Mouse (Mus musculus): ENCODE results near the gene Nfs1. TPM values are rescaled to one million over a fixed set of nuclear protein-coding genes. Genes with fewer than 3 reads are reported as not detected.
A peak's percentile ranks its signal among the peaks of the same experiment; 100 is the strongest.

Nfs1 gene
- polyA plus RNA-seq, 1 experiment, result 112 TPM

- Histone ChIP-seq H3K27ac (ENCODE audit: insufficient read depth, low read depth, low read length) (no peak overlapping the region), H3K4me1 (ENCODE audit: control insufficient read depth, insufficient read depth, low read length) (peaks cover 6% of the 10 kb centered on the region; the same call in 1 of the 2 replicates), H3K4me3 (ENCODE audit: insufficient read depth, low read depth, low read length) (no peak overlapping the region), H3K36me3 (ENCODE audit: control insufficient read depth, insufficient read depth, low read length) (no peaks in the 10 kb centered on the region; the same call in none of the 2 replicates), H3K27me3 (replicated peaks; ENCODE audit: control insufficient read depth, insufficient read depth, low read length) (no peaks in the 10 kb centered on the region)
- DNase-seq, result no peak
- WGBS, result 81% methylated on average over 7 of the region's 7 CpGs
- TF ChIP-seq CTCF (conservative IDR thresholded peaks at IDR 0.05; ENCODE audit: insufficient read depth, insufficient read length, low read depth, low read length), result no peak
- no peak for TF ChIP-seq POLR2A (IDR thresholded peaks at IDR 0.05; ENCODE audit: low read depth, low read length)
These were observed 63.6 kb downstream of the Nfs1 start for GRCm38 (mm10) chr2:156080391-156080790.

- H3K4me3 ChIP-seq (ENCODE audit: insufficient read depth, low read depth, low read length), result no peak overlapping the region
- no peaks in the 10 kb centered on the region; the same call in none of the 2 replicates for H3K36me3 ChIP-seq (ENCODE audit: control insufficient read depth, insufficient read depth, low read length)
- 39% methylated on average over 4 of the region's 4 CpGs for WGBS
- no peak overlapping the region for H3K27ac ChIP-seq (ENCODE audit: insufficient read depth, low read depth, low read length)
- TF ChIP-seq POLR2A (IDR thresholded peaks at IDR 0.05; ENCODE audit: low read depth, low read length) (no peak), CTCF (conservative IDR thresholded peaks at IDR 0.05; ENCODE audit: insufficient read depth, insufficient read length, low read depth, low read length) (no peak)
- H3K4me1 ChIP-seq (ENCODE audit: control insufficient read depth, insufficient read depth, low read length), result peaks cover 6% of the 10 kb centered on the region; the same call in 1 of the 2 replicates
- H3K27me3 ChIP-seq (replicated peaks; ENCODE audit: control insufficient read depth, insufficient read depth, low read length), result no peaks in the 10 kb centered on the region
- DNase-seq, result peak; percentile 17
These were observed 64.3 kb downstream of the Nfs1 start for GRCm38 (mm10) chr2:156079674-156080073.

- no peak overlapping the region for H3K4me3 ChIP-seq (ENCODE audit: insufficient read depth, low read depth, low read length)
- WGBS, result 77% methylated on average over 8 of the region's 8 CpGs
- no peaks in the 10 kb centered on the region; the same call in none of the 2 replicates for H3K36me3 ChIP-seq (ENCODE audit: control insufficient read depth, insufficient read depth, low read length)
These were observed 64.8 kb downstream of the Nfs1 start for GRCm38 (mm10) chr2:156079183-156079560.

GRCm38 (mm10) chr2:156078421-156079182, 65.4 kb downstream of the Nfs1 start:
- Histone ChIP-seq H3K4me3 (ENCODE audit: insufficient read depth, low read depth, low read length) (no peak overlapping the region), H3K4me1 (ENCODE audit: control insufficient read depth, insufficient read depth, low read length) (0 out of 2 replicates have a peak, but pooled peaks cover 6% of the 10 kb centered on the region), H3K27me3 (replicated peaks; ENCODE audit: control insufficient read depth, insufficient read depth, low read length) (no peaks in the 10 kb centered on the region), H3K27ac (ENCODE audit: insufficient read depth, low read depth, low read length) (no peak overlapping the region), H3K36me3 (ENCODE audit: control insufficient read depth, insufficient read depth, low read length) (no peaks in the 10 kb centered on the region; the same call in none of the 2 replicates)
- no peak for DNase-seq
- 88% methylated on average over 16 of the region's 16 CpGs for WGBS
- no peak for TF ChIP-seq POLR2A (IDR thresholded peaks at IDR 0.05; ENCODE audit: low read depth, low read length)
- no peak for TF ChIP-seq CTCF (conservative IDR thresholded peaks at IDR 0.05; ENCODE audit: insufficient read depth, insufficient read length, low read depth, low read length)

More at GRCm38 (mm10) chr2:156079183-156079560, 64.8 kb downstream of the Nfs1 start:
- DNase-seq, result no peak
- Histone ChIP-seq H3K27me3 (replicated peaks; ENCODE audit: control insufficient read depth, insufficient read depth, low read length) (no peaks in the 10 kb centered on the region), H3K4me1 (ENCODE audit: control insufficient read depth, insufficient read depth, low read length) (peaks cover 6% of the 10 kb centered on the region; the same call in 1 of the 2 replicates), H3K27ac (ENCODE audit: insufficient read depth, low read depth, low read length) (no peak overlapping the region)
- TF ChIP-seq CTCF (conservative IDR thresholded peaks at IDR 0.05; ENCODE audit: insufficient read depth, insufficient read length, low read depth, low read length) (no peak), POLR2A (IDR thresholded peaks at IDR 0.05; ENCODE audit: low read depth, low read length) (no peak)

GRCm38 (mm10) chr2:156077461-156077860, 66.5 kb downstream of the Nfs1 start:
- H3K4me3 ChIP-seq (ENCODE audit: insufficient read depth, low read depth, low read length), result no peak overlapping the region
- H3K27ac ChIP-seq (ENCODE audit: insufficient read depth, low read depth, low read length), result no peak overlapping the region
- no peaks in the 10 kb centered on the region for H3K27me3 ChIP-seq (replicated peaks; ENCODE audit: control insufficient read depth, insufficient read depth, low read length)
- H3K36me3 ChIP-seq (ENCODE audit: control insufficient read depth, insufficient read depth, low read length), result peaks cover 4% of the 10 kb centered on the region
- peak; percentile 21 for DNase-seq
- TF ChIP-seq CTCF (conservative IDR thresholded peaks at IDR 0.05; ENCODE audit: insufficient read depth, insufficient read length, low read depth, low read length) (no peak), POLR2A (IDR thresholded peaks at IDR 0.05; ENCODE audit: low read depth, low read length) (no peak)
- WGBS, result 82% methylated on average over 7 of the region's 7 CpGs
- H3K4me1 ChIP-seq (ENCODE audit: control insufficient read depth, insufficient read depth, low read length), result 0 out of 2 replicates have a peak, but pooled peaks cover 6% of the 10 kb centered on the region

GRCm38 (mm10) chr2:156073725-156074124, 70.3 kb downstream of the Nfs1 start:
- H3K36me3 ChIP-seq (ENCODE audit: control insufficient read depth, insufficient read depth, low read length), result peaks cover 4% of the 10 kb centered on the region
- no peak overlapping the region for H3K27ac ChIP-seq (ENCODE audit: insufficient read depth, low read depth, low read length)
- no peak for TF ChIP-seq CTCF (conservative IDR thresholded peaks at IDR 0.05; ENCODE audit: insufficient read depth, insufficient read length, low read depth, low read length)
- no peak for TF ChIP-seq POLR2A (IDR thresholded peaks at IDR 0.05; ENCODE audit: low read depth, low read length)
- H3K4me3 ChIP-seq (ENCODE audit: insufficient read depth, low read depth, low read length), result no peak overlapping the region
- DNase-seq, result no peak
- H3K27me3 ChIP-seq (replicated peaks; ENCODE audit: control insufficient read depth, insufficient read depth, low read length), result no peaks in the 10 kb centered on the region
- H3K4me1 ChIP-seq (ENCODE audit: control insufficient read depth, insufficient read depth, low read length), result 0 out of 2 replicates have a peak, but pooled peaks cover 6% of the 10 kb centered on the region
- WGBS, result 80% methylated on average over 15 of the region's 15 CpGs

Other genes with a start within 250 kb of the Nfs1 start
- gene Uqcc1, start 213.9 kb downstream of the Nfs1 start, polyA plus RNA-seq (2012; rRNA removed), result 64.1 and 74.9 TPM in 2 replicates
- not detected in 2 replicates for gene Gm15557, start 203.5 kb downstream of the Nfs1 start, polyA plus RNA-seq (2012; rRNA removed)
- gene Gdf5, start 198.8 kb downstream of the Nfs1 start, polyA plus RNA-seq (2012; rRNA removed), result 0.29 and 0.41 TPM in 2 replicates
- 6.6 and 6.9 TPM in 2 replicates for gene Cep250, start 187.7 kb downstream of the Nfs1 start, polyA plus RNA-seq (2012; rRNA removed)
- gene 6430550D23Rik, start 136.2 kb downstream of the Nfs1 start, polyA plus RNA-seq (2012; rRNA removed), result 2.6 and 2.9 TPM in 2 replicates
- gene Ergic3, start 136.1 kb downstream of the Nfs1 start, polyA plus RNA-seq (2012; rRNA removed), result 327 and 345 TPM in 2 replicates
- gene Fer1l4, start 91.2 kb downstream of the Nfs1 start, polyA plus RNA-seq (2012; rRNA removed), result 0.38 and 0.67 TPM in 2 replicates
- 3.3 and 3.6 TPM in 2 replicates for gene Spag4, start 79.0 kb downstream of the Nfs1 start, polyA plus RNA-seq (2012; rRNA removed)
- 57.2 and 72.4 TPM in 2 replicates for gene Cpne1, start 32.2 kb downstream of the Nfs1 start, polyA plus RNA-seq (2012; rRNA removed)
- gene Rbm12, start 32.2 kb downstream of the Nfs1 start, polyA plus RNA-seq (2012; rRNA removed), result 13.2 and 14.8 TPM in 2 replicates
- gene Gm28036, start 17.1 kb downstream of the Nfs1 start, polyA plus RNA-seq (2012; rRNA removed), result 1.9 and 2.6 TPM in 2 replicates
- gene Romo1, start 147 bp downstream of the Nfs1 start, polyA plus RNA-seq (2012; rRNA removed), result 396 and 507 TPM in 2 replicates
- 31.1 and 39.3 TPM in 2 replicates for gene Rbm39, start 36.1 kb upstream of the Nfs1 start, polyA plus RNA-seq (2012; rRNA removed)
- gene Phf20, start 52.3 kb upstream of the Nfs1 start, polyA plus RNA-seq (2012; rRNA removed), result 14.6 and 16.3 TPM in 2 replicates
- gene Cnbd2, start 168.1 kb upstream of the Nfs1 start, polyA plus RNA-seq (2012; rRNA removed), result 2.5 and 2.8 TPM in 2 replicates
- gene Scand1, start 168.5 kb upstream of the Nfs1 start, polyA plus RNA-seq (2012; rRNA removed), result 154 and 230 TPM in 2 replicates

All from kidney, adult 2 months (tissue).